ENCODE assay signal across 16 mouse cellular contexts in the genomic region with DNA sequence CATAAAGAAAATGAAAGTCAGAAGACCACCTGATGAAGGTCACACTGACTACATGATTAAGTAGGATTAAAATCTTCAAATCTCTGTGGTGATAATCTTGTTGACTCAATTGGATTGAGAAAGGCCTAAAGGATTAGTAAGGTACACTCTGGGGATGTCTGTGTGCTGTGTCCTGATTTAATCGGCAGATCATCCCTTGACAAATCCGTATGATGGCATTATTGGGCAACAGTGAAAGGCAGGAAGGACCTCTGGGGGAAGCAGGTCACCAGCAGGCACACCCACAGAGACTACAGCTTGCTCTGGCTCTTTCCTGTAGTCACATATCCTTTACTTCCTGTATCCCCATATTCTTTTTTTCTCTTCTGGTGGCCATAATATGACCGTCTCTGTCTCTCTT. TPM values are rescaled to one million over a fixed set of nuclear protein-coding genes. Genes with fewer than 3 reads are reported as not detected.
"Had no signal": no experiment of that assay in that cellular context is flagged by ENCODE, and none has a peak within 500 bp of the region (broad histone marks: within the 10 kb centered on the region; RNA-seq: fewer than 3 reads in every experiment).

No protein-coding gene starts in this region.

- H3K27me3 ChIP-seq: neural tube, embryonic 13.5 days had no signal

- H3K4me3 ChIP-seq: layer of hippocampus, adult 2 months; liver, embryonic 13.5 days; myocyte; neural tube, embryonic 13.5 days had no signal

- H3K4me1 ChIP-seq: liver, embryonic 13.5 days; neural tube, embryonic 13.5 days had no signal

- H3K9ac ChIP-seq: liver, embryonic 13.5 days; lung, embryonic 14.5 days; neural tube, embryonic 13.5 days had no signal

- H3K9me3 ChIP-seq: liver, embryonic 13.5 days; neural tube, embryonic 13.5 days had no signal

- H3K27ac ChIP-seq: kidney, postnatal 0 days; layer of hippocampus, adult 2 months; liver, embryonic 13.5 days; macrophage; neural tube, embryonic 13.5 days had no signal

- DNase-seq: kidney, adult 2 months; kidney, postnatal 25 days; layer of hippocampus, adult 9-11 months; liver, embryonic 13.5 days; lung, embryonic 14.5 days; thymus, postnatal 25 days had no signal

- ATAC-seq: intestine, postnatal 0 days; lung, postnatal 0 days; midbrain, embryonic 16.5 days had no signal

- H3K36me3 ChIP-seq: liver, embryonic 13.5 days had no signal

- H3K4me2 ChIP-seq: liver, embryonic 13.5 days; lung, embryonic 14.5 days; neural tube, embryonic 13.5 days had no signal

RNA-seq across cellular contexts. Expression of gene Dzank1, which starts 7.4 kb away (rescaled TPM):
- total RNA-seq: megakaryocyte, adult 5-6 weeks; monocyte, adult 5-6 weeks had no signal
